Mouse (Mus musculus): Measurements from ENCODE around the gene Safb2.

Gene Safb2

DNA sequence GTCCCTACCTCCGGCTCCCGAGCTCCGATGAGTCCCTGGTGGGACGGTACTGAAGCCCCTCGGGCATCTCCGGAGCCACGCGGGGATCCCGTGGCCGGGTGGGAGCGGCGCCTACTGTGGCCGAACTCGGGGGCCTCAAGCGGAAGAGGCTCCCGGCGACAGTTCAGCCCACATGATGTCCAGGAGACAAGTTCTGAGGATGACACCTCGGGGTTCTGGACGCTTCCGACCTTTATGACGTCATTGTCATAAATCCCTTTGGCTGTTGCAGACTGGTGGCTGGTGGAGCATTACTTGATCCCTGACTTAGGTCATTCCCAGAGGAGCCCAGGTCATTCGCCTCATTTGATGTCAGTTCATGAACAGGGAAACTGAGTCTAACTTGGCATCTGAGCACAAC lies 72.1 kb downstream of the Safb2 start, which contains the start of gene Znrf4:
Gene Znrf4, minus strand, starts transcription at position 122 of the 400 bp plus-strand sequence.
- no peak for DNase-seq

DNA sequence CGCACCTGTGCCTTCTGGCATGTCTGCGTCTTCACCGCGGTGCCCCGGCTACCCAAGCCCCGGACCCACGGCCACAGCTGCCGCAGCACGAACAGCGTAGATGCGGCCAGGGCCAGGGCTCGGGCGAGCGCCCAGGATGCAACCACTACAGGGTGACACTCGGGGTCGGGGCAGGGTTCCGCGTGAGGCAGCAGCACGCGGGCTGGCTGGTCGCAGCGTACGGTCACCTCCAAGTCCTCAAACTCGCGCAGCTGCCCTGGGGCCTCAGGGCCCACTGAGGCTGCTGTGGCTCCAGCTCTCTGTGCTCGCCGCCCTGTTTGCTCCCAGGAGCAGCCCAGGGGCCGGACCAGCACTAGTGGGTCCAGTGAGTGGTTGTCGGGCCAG lies 72.7 kb downstream of the Safb2 start:
- no peak for DNase-seq

DNA sequence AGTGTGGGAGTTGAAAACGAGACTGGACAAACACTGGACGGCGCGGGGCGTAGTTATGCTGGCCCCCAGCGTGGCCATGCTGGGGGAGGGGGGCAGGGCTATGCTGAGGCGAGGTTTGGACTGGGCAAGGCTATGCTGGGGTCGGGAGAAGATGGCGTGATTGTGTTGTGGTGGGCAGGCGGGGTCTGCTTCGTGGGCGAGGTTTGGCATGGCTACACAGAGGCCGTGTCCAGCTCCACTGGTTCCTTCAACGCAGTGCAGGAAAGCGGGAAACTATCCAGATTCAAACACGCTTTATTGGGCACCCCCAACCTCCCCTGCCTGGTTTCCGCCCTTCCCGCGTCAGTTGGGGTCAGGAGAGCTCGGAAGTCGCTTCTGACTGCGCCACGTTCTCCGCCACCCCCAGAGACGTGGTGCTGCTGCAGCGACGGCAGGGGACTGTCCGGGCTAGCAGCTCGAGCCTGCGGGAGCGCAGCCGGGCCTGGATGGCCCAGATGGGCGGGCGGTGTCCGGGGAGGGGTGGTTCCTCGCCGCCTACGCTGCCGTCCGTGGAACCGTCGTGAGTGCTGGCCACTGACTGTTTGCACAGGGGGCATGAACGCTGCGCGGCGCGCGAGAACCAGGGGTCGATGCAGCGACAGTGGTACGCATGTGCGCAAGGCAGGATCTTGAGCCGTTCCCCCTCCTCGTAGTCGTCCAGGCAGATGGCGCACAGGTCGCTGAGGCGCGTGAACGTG lies 73.2 kb downstream of the Safb2 start:
- DNase-seq: no peak
